ENCODE assay signal across 8 mouse cellular contexts in genomic region chr1:75262969-75263951, GRCm38 (mm10). TPM values are rescaled to one million over a fixed set of nuclear protein-coding genes. Genes with fewer than 3 reads are reported as not detected.
A peak's percentile ranks its signal among the peaks of the same experiment; 100 is the strongest.
DNase-seq lines count a peak whose midpoint lies in the region; ATAC-seq lines count a peak whose summit lies in the region.
"Had no signal": no experiment of that assay in that cellular context is flagged by ENCODE, and none has a peak within 500 bp of the region (broad histone marks: within the 10 kb centered on the region; RNA-seq: fewer than 3 reads in every experiment).

No protein-coding gene starts in this region.

- DNase-seq in 416B (ENCODE audit: low read depth), result peak; percentile 59
- peak; percentile 41 for DNase-seq in CD4-positive helper T cell, adult 2 months (ENCODE audit: low read depth, low spot score)
- DNase-seq in cerebellum, postnatal 10 days, result peak; percentile 56 to 61
- DNase-seq in kidney, postnatal 25 days, result peak; percentile 70 to 87
- DNase-seq in right cerebral cortex, postnatal 14 days, result peak; percentile 58

- peaks cover 43% of the 10 kb centered on the region for H3K27me3 ChIP-seq in heart, embryonic 14.5 days (ENCODE audit: control insufficient read depth, insufficient read depth, low read length)

- no peaks in the 10 kb centered on the region for H3K36me3 ChIP-seq in heart, embryonic 14.5 days (ENCODE audit: control insufficient read depth, insufficient read depth, low read length)

- H3K27ac ChIP-seq in heart, embryonic 14.5 days (replicated peaks in 1 of 2; ENCODE audit: control insufficient read depth in 1 of 2, insufficient read depth in 1 of 2, low read depth in 2 of 2, low read length in 2 of 2), result no peak overlapping the region

- H3K4me3 ChIP-seq in heart, embryonic 14.5 days (ENCODE audit: control insufficient read depth in 1 of 2, insufficient read depth in 1 of 2, low read depth in 1 of 2, low read length in 2 of 2), result peak overlapping the region in 1 of 2 experiments; percentile 7; a peak in 3 of 4 replicates

- H3K4me1 ChIP-seq in heart, embryonic 14.5 days (ENCODE audit: control insufficient read depth in 2 of 2, insufficient read depth in 2 of 2, low read length in 2 of 2), result no peaks in the 10 kb centered on the region

- H3K4me2 ChIP-seq in heart, embryonic 14.5 days (ENCODE audit: low read length), result peak overlapping the region; percentile 22

- WGBS in heart, embryonic 14.5 days, result 3% methylated on average over 40 of the region's 40 CpGs

- H3K9me3 ChIP-seq in heart, embryonic 14.5 days (ENCODE audit: control insufficient read depth, low read length), result no peaks in the 10 kb centered on the region

- no peak for ATAC-seq in heart, embryonic 14.5 days (ENCODE audit: insufficient number of reproducible peaks, insufficient read depth, low FRiP score, low read depth)
- peak; percentile 81 for ATAC-seq in megakaryocyte-erythroid progenitor cell, adult 5-6 weeks (replicated peaks; ENCODE audit: low FRiP score, low TSS enrichment, poor library complexity, severe bottlenecking)

- H3K9ac ChIP-seq in heart, embryonic 14.5 days (ENCODE audit: low read length), result no peak overlapping the region

RNA-seq across cellular contexts. Expression of gene Ptprn, which starts 1.0 kb away (rescaled TPM):
- polyA plus RNA-seq in heart, embryonic 14.5 days (2014; fragmentation: Nextera tagmentation; extraction: Ambion mirVana), result 0.38 and 0.41 TPM in 2 replicates
- total RNA-seq in megakaryocyte-erythroid progenitor cell, adult 5-6 weeks (2014; fragmentation: Nextera tagmentation), result 0.31 TPM in 1 of 2 replicates, not detected in the other
- 0.08 TPM in 1 of 2 replicates, not detected in the other for total RNA-seq in megakaryocyte-erythroid progenitor cell, adult 5-6 weeks (2017)

RNA-seq across cellular contexts. Expression of gene Resp18, which starts 15.0 kb away (rescaled TPM):
- polyA plus RNA-seq in heart, embryonic 14.5 days (2014; fragmentation: Nextera tagmentation; extraction: Ambion mirVana), result 0.53 TPM in 1 of 2 replicates, not detected in the other
- total RNA-seq in megakaryocyte-erythroid progenitor cell, adult 5-6 weeks (2014; fragmentation: Nextera tagmentation), result not detected in 2 replicates
- total RNA-seq in megakaryocyte-erythroid progenitor cell, adult 5-6 weeks (2017), result not detected in 2 replicates
- total RNA-seq: heart, adult 18-20 months had no signal

RNA-seq across cellular contexts. Expression of gene Dnajb2, which starts 27.1 kb away (rescaled TPM):
- polyA plus RNA-seq in heart, embryonic 14.5 days (2014; fragmentation: Nextera tagmentation; extraction: Ambion mirVana), result 16.9 and 17.8 TPM in 2 replicates
- 15.2 and 18.3 TPM in 2 replicates for total RNA-seq in megakaryocyte-erythroid progenitor cell, adult 5-6 weeks (2014; fragmentation: Nextera tagmentation)
- 14.2 and 21.7 TPM in 2 replicates for total RNA-seq in megakaryocyte-erythroid progenitor cell, adult 5-6 weeks (2017)

RNA-seq across cellular contexts. Expression of gene A630095N17Rik, which starts 31.4 kb away (rescaled TPM):
- not detected in 2 replicates for polyA plus RNA-seq in heart, embryonic 14.5 days (2014; fragmentation: Nextera tagmentation; extraction: Ambion mirVana)
- total RNA-seq in megakaryocyte-erythroid progenitor cell, adult 5-6 weeks (2014; fragmentation: Nextera tagmentation), result not detected in 2 replicates
- not detected in 2 replicates for total RNA-seq in megakaryocyte-erythroid progenitor cell, adult 5-6 weeks (2017)
- total RNA-seq: heart, adult 18-20 months had no signal

RNA-seq across cellular contexts. Expression of gene Tuba4a, which starts 43.6 kb away (rescaled TPM):
- 24.6 and 34.3 TPM in 2 replicates for polyA plus RNA-seq in heart, embryonic 14.5 days (2014; fragmentation: Nextera tagmentation; extraction: Ambion mirVana)
- 232 and 276 TPM in 2 replicates for total RNA-seq in megakaryocyte-erythroid progenitor cell, adult 5-6 weeks (2014; fragmentation: Nextera tagmentation)
- 137 and 146 TPM in 2 replicates for total RNA-seq in megakaryocyte-erythroid progenitor cell, adult 5-6 weeks (2017)
